Mouse (Mus musculus) thymus, postnatal 4 days (tissue): ENCODE data around the gene Plekhg5.
"Not testable (repeated sequence)": the region's sequence is repeated elsewhere in the genome, so short reads cannot be mapped to it uniquely, and the experiment has no call there.

ENCODE experiments used
- DNase-seq: peaks from one replicate; pipeline ENCODE4 v3.0.0; 2021

The Plekhg5 gene

GRCm38 (mm10) chr4:152072121-152072601 lies at the start of gene Plekhg5:
TSS of gene Plekhg5 (plus strand) at chr4:152072498.
- DNase-seq: no peak

GRCm38 (mm10) chr4:152022506-152022905 lies 49.8 kb upstream of the Plekhg5 start:
- DNase-seq: no peak

GRCm38 (mm10) chr4:152024525-152024924 lies 47.8 kb upstream of the Plekhg5 start:
- no peak for DNase-seq

GRCm38 (mm10) chr4:152026751-152027508 lies 45.4 kb upstream of the Plekhg5 start:
- peak; percentile 34 for DNase-seq

GRCm38 (mm10) chr4:152027524-152027923 lies 44.8 kb upstream of the Plekhg5 start, which contains the start of gene Zbtb48:
TSS of gene Zbtb48 (minus strand) at chr4:152027671.
- DNase-seq: peak; percentile 95

GRCm38 (mm10) chr4:152028456-152028855 lies 43.8 kb upstream of the Plekhg5 start:
- DNase-seq: no peak

GRCm38 (mm10) chr4:152029087-152029486 lies 43.2 kb upstream of the Plekhg5 start:
- DNase-seq: peak; percentile 60

- no peak for DNase-seq
These were observed 42.3 kb upstream of the Plekhg5 start for GRCm38 (mm10) chr4:152029997-152030396.

- DNase-seq: no peak
These were observed 39.4 kb upstream of the Plekhg5 start for GRCm38 (mm10) chr4:152032922-152033321.

- not testable (repeated sequence) for DNase-seq
These were observed 35.8 kb upstream of the Plekhg5 start for GRCm38 (mm10) chr4:152036464-152036863.

- no peak for DNase-seq
These were observed 33.9 kb upstream of the Plekhg5 start, which contains the start of gene Tas1r1 for GRCm38 (mm10) chr4:152038225-152038984. TSS of gene Tas1r1 (minus strand) at chr4:152038568.

- DNase-seq: peak; percentile 98
These were observed 33.1 kb upstream of the Plekhg5 start, which contains the start of gene Nol9 for GRCm38 (mm10) chr4:152038985-152039830. TSS of gene Nol9 (plus strand) at chr4:152039321.

- no peak for DNase-seq
These were observed 32.4 kb upstream of the Plekhg5 start for GRCm38 (mm10) chr4:152039831-152040310.

GRCm38 (mm10) chr4:152041924-152042641 lies 30.2 kb upstream of the Plekhg5 start:
- no peak for DNase-seq

- no peak for DNase-seq
These were observed 29.1 kb upstream of the Plekhg5 start for GRCm38 (mm10) chr4:152043171-152043570.

- no peak for DNase-seq
These were observed 27.7 kb upstream of the Plekhg5 start for GRCm38 (mm10) chr4:152044609-152045008.

- no peak for DNase-seq
These were observed 9.7 kb upstream of the Plekhg5 start for GRCm38 (mm10) chr4:152062390-152063110.

- DNase-seq: no peak
These were observed 5.0 kb upstream of the Plekhg5 start for GRCm38 (mm10) chr4:152067280-152067679.

GRCm38 (mm10) chr4:152068166-152068724 lies 4.1 kb upstream of the Plekhg5 start:
- no peak for DNase-seq

- no peak for DNase-seq
These were observed 3.1 kb upstream of the Plekhg5 start for GRCm38 (mm10) chr4:152069245-152069644.
